Mouse (Mus musculus) layer of hippocampus, postnatal 10 days (tissue): Measurements from ENCODE around the gene Zfp715. TPM values are rescaled to one million over a fixed set of nuclear protein-coding genes. Genes with fewer than 3 reads are reported as not detected.
A peak's percentile ranks its signal among the peaks of the same experiment; 100 is the strongest.
"Not testable (repeated sequence)": the region's sequence is repeated elsewhere in the genome, so short reads cannot be mapped to it uniquely, and the experiment has no call there.

Experiments used
- DNase-seq, 2 experiments: peaks; one replicate each; pipeline ENCODE4 v3.0.0; 2021; ENCODE audit warnings: low spot score in 2 of 2
- total RNA-seq, 2 experiments: library from RNA; stranded (reverse); gene quantifications; 2 replicates each; pipeline ENCODE4 v1.2.3; 2021

Zfp715 gene
- total RNA-seq, 2 experiments from 2014 or later, result 22.9 to 23.9 TPM

- no peak for DNase-seq
Observed at GRCm38 (mm10) chr7:43305235-43305634, 7.9 kb downstream of the Zfp715 start.

- DNase-seq, result no peak
Observed at GRCm38 (mm10) chr7:43291524-43291923, 21.6 kb downstream of the Zfp715 start.

GRCm38 (mm10) chr7:43282859-43283595, 30.1 kb downstream of the Zfp715 start:
- peak; percentile 92 to 93 for DNase-seq

GRCm38 (mm10) chr7:43282459-43282858, 30.6 kb downstream of the Zfp715 start:
- DNase-seq, result no peak

- no peak for DNase-seq
Observed at GRCm38 (mm10) chr7:43277401-43277800, 35.7 kb downstream of the Zfp715 start.

GRCm38 (mm10) chr7:43276178-43276577, 36.9 kb downstream of the Zfp715 start:
- DNase-seq, result not testable (repeated sequence)

GRCm38 (mm10) chr7:43273476-43273875, 39.6 kb downstream of the Zfp715 start:
- no peak for DNase-seq

GRCm38 (mm10) chr7:43267359-43267758, 45.7 kb downstream of the Zfp715 start:
- DNase-seq, result not testable (repeated sequence)

GRCm38 (mm10) chr7:43253540-43253939, 59.6 kb downstream of the Zfp715 start:
- no peak for DNase-seq

- not testable (repeated sequence) for DNase-seq
Observed at GRCm38 (mm10) chr7:43250718-43251117, 62.4 kb downstream of the Zfp715 start.

Other genes starting within 250 kb of the Zfp715 start
- not detected for gene Zfp936, start 199.1 kb downstream of the Zfp715 start, total RNA-seq
- gene Siglecf, start 38.0 kb upstream of the Zfp715 start, total RNA-seq, result 1 to 10 TPM in 1 of 2 experiments, under 1 TPM in 1; 0.49 to 1.0 TPM
- under 1 TPM in 1 of 2 experiments, not detected in 1; 0.22 TPM for gene Siglecg, start 94.9 kb upstream of the Zfp715 start, total RNA-seq
- gene Lim2, start 114.4 kb upstream of the Zfp715 start, total RNA-seq, result not detected
- gene Nkg7, start 123.8 kb upstream of the Zfp715 start, total RNA-seq, result not detected
- not detected for gene Cldnd2, start 127.5 kb upstream of the Zfp715 start, total RNA-seq
- gene Etfb, start 130.8 kb upstream of the Zfp715 start, total RNA-seq, result 10 to 100 TPM; 61.8 to 68.0 TPM
- 1 to 10 TPM; 2.0 to 2.1 TPM for gene Gm45233, start 130.8 kb upstream of the Zfp715 start, total RNA-seq
- 1 to 10 TPM; 3.6 to 5.5 TPM for gene Vsig10l, start 149.9 kb upstream of the Zfp715 start, total RNA-seq
- 10 to 100 TPM; 51.1 to 51.6 TPM for gene Iglon5, start 176.8 kb upstream of the Zfp715 start, total RNA-seq
- not detected for gene 4931406B18Rik, start 192.6 kb upstream of the Zfp715 start, total RNA-seq
- gene Cd33, start 231.1 kb upstream of the Zfp715 start, total RNA-seq, result 1 to 10 TPM; 5.5 to 8.4 TPM
- 1 to 10 TPM; 6.4 to 6.5 TPM for gene Zfp658, start 249.0 kb upstream of the Zfp715 start, total RNA-seq